Mouse (Mus musculus) bone marrow, adult 2 months (tissue): Measurements from ENCODE around the gene Actn1. TPM values are rescaled to one million over a fixed set of nuclear protein-coding genes. Genes with fewer than 3 reads are reported as not detected.

Source experiments
- H3K27ac ChIP-seq: fragments of 200-500 bp; 2 replicates; pipeline ENCODE4 v1.5.1; 2012; ENCODE audit warnings: low read depth, mild to moderate bottlenecking, control low read depth, inconsistent platforms, low read length; ENCODE audit not compliant: control insufficient read depth, poor library complexity, insufficient read depth
- H3K4me1 ChIP-seq: fragments of 200-500 bp; 2 replicates; pipeline ENCODE4 v1.6.1; 2011; ENCODE audit warnings: low read length; ENCODE audit not compliant: control insufficient read depth, insufficient read depth
- H3K4me3 ChIP-seq: fragments of 200-500 bp; replicated peaks from 2 replicates; pipeline ENCODE3; 2011; ENCODE audit warnings: mild to moderate bottlenecking, low read depth, low read length, control low read depth; ENCODE audit not compliant: control insufficient read depth
- CTCF ChIP-seq: fragments of 200-500 bp; IDR thresholded peaks from 2 replicates; pipeline ENCODE4 v1.5.1; 2011; ENCODE audit warnings: low read length, control low read depth; ENCODE audit not compliant: control insufficient read depth, insufficient read depth
- POLR2A ChIP-seq: fragments of 200-500 bp; IDR thresholded peaks from 2 replicates; pipeline ENCODE4 v1.6.1; 2011; ENCODE audit warnings: low read depth, mild to moderate bottlenecking, control low read depth, low read length, borderline replicate concordance; ENCODE audit not compliant: control insufficient read depth
- WGBS: fragments of 180-500 bp; shearing (Covaris S2); methylation state at CpG from one replicate; pipeline ENCODE4 v1.1.7; 2018; 5-methylcytosine and 5-hydroxymethylcytosine counted together
- polyA plus RNA-seq: library from polyadenylated mRNA; stranded (reverse); fragments of >200 nt; gene quantifications from 2 replicates; pipeline ENCODE4 v1.2.4, GENCODE M21; 2011; ENCODE audit warnings: low replicate concordance; ENCODE audit not compliant: missing spikeins, insufficient read depth, insufficient read length

Actn1 gene
- 29.7 and 70.6 TPM in 2 replicates for polyA plus RNA-seq

DNA sequence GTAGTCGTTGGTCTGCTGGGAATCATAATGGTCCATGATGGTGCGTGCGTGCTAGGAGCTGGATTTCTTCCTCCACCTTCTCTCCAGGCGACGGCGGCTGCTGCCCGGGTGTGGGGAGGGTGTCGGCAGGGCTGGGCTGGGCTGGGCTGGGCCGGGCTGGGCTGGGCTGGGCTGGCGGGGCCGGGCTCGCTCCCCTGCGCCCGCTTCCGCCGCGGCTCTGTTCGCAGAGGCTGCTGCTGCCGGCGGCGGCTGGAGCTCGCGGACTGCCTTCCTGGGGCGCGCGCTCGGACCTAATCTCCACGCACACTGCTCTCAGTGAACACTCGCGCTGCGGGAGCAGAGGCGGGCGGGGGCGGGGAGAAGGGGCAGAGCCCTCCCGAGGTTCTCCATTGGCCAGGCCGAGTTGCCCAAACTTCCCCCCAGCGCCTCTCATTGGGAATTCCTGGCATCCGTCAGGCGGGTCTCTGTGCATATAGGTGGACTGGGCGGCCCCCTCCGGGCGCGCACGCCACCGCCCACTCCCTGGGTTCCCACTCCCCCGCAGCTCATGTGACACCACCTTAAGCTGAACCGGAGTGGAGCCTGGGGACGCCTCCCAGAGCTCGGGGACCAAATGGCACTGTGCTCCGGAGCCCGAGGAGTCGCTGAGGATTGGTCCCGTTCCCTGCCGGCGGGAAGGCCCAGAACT, at the start of gene Actn1:
Gene Actn1 (minus strand): TSS at position 316 of the 688 bp plus-strand sequence.
- H3K4me1 ChIP-seq: no peaks in the 10 kb centered on the region; the same call in 1 of the 2 replicates
- TF ChIP-seq CTCF (no peak), POLR2A (peak; percentile 50; the same call in 1 of the 2 replicates)
- WGBS: 1% methylated on average over 52 of the region's 55 CpGs
- peak within 1 kb of the TSS; percentile 99 for H3K4me3 ChIP-seq
- peak within 1 kb of the TSS; percentile 85 for H3K27ac ChIP-seq

GRCm38 (mm10) chr12:80307556-80307955, 47.4 kb upstream of the Actn1 start:
- WGBS: 80% methylated on average over 3 of the region's 3 CpGs
- H3K4me1 ChIP-seq: no peaks in the 10 kb centered on the region; the same call in 1 of the 2 replicates
- TF ChIP-seq POLR2A (no peak), CTCF (no peak)
- H3K4me3 ChIP-seq: no peak overlapping the region
- H3K27ac ChIP-seq: no peak overlapping the region

DNA sequence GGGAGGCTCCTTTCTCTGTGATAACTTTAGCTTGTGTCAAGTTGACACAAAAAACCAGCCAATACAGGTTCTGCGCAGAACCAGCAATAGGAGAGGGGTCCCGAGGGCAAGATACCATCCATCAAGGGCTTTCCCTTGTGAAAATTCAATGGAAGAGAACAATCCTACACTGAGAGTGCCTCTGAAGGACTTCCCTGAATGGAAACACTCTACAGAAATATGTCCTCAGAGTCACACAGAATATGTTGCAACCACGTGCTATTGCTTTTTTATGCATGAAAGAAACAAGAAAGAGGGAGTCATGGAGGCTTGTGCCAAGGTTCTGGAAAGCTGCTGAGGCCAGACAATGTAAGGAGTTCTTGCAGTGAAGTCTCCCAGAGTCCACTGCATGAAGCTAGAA, 44.3 kb upstream of the Actn1 start:
- 78% methylated on average over 3 of the region's 3 CpGs for WGBS
- TF ChIP-seq POLR2A: no peak
- no peak for TF ChIP-seq CTCF
- H3K27ac ChIP-seq: no peak overlapping the region

DNA sequence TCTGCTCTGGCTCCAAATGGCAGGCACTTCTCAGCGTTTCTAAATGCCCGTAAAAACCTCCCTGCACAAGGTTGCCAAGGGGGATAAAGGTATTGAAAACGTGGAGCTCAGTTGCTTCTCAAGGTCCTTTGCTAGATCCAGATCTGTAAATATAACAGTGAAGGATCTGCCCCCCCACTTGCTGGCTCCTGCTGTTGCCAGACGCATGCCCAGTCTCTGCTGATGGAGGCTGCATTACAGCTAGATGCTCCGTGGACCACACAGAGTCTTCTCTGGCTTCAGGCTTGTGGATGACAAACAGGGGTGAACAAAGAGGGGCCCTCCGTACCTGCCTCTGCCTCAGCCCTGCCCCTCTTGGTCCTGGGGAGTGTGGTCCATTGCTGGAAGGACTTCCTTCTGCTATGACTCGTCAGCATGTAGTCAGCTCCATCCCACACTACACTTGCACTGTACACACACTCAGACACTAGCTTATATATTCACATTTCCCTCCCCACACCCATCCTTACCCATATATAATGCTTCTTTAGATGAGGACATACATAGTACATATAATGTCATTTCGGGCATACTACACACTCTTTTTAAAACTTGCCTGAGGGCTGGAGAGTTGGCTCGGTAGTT, 40.8 kb upstream of the Actn1 start:
- TF ChIP-seq CTCF: no peak
- TF ChIP-seq POLR2A: no peak
- no peak overlapping the region for H3K4me3 ChIP-seq
- H3K27ac ChIP-seq: no peak overlapping the region
- 70% methylated on average over 9 of the region's 9 CpGs for WGBS
- H3K4me1 ChIP-seq: no peaks in the 10 kb centered on the region; the same call in 1 of the 2 replicates

More for the DNA sequence above, 44.3 kb upstream of the Actn1 start:
- H3K4me3 ChIP-seq: no peak overlapping the region
- no peaks in the 10 kb centered on the region; the same call in 1 of the 2 replicates for H3K4me1 ChIP-seq

- WGBS: 49% methylated on average over 6 of the region's 6 CpGs
- Histone ChIP-seq H3K4me1 (no peaks in the 10 kb centered on the region), H3K4me3 (no peak overlapping the region), H3K27ac (no peak overlapping the region)
- TF ChIP-seq POLR2A: no peak
- TF ChIP-seq CTCF: no peak
Observed at GRCm38 (mm10) chr12:80298714-80299113, 38.5 kb upstream of the Actn1 start.

DNA sequence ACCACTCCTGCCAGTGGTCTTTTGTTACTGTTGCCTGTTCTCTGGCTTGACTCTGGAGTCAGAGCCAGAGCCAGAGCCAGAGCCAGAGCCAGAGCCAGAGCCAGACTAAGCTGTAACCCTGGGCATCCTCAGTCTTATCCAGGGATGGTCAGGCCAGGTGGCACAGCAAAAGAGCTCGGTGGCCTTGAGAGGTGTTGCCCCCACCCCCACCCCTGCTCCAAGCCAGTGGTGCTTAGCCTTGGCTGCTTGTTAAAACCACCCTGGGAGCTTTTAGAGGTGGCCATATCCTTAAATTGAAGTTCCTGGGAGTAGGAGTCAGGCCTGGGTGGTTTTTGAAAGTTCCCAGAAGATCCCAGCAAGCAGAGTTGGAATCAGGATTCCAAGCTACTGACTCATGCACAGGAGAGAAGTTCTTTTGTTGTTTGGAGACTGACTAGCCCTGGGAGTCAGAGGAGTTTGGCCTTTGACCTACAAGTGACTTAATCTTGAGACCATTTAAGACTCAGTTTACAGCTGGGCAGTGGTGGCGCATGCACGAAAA, 31.8 kb upstream of the Actn1 start:
- Histone ChIP-seq H3K27ac (no peak overlapping the region), H3K4me1 (peaks cover 2% of the 10 kb centered on the region; the same call in 1 of the 2 replicates), H3K4me3 (no peak overlapping the region)
- WGBS: 88% methylated on average over 3 of the region's 3 CpGs
- TF ChIP-seq POLR2A: no peak
- TF ChIP-seq CTCF: no peak

- no peak for TF ChIP-seq CTCF
- no peak for TF ChIP-seq POLR2A
- Histone ChIP-seq H3K27ac (no peak overlapping the region), H3K4me3 (no peak overlapping the region), H3K4me1 (peaks cover 2% of the 10 kb centered on the region; the same call in 1 of the 2 replicates)
- WGBS: 87% methylated on average over 8 of the region's 8 CpGs
Observed at GRCm38 (mm10) chr12:80290964-80291363, 30.8 kb upstream of the Actn1 start.

- peak overlapping the region; percentile 32 for H3K27ac ChIP-seq
- TF ChIP-seq POLR2A: no peak
- TF ChIP-seq CTCF: no peak
- 70% methylated on average over 4 of the region's 4 CpGs for WGBS
- peaks cover 2% of the 10 kb centered on the region; the same call in 1 of the 2 replicates for H3K4me1 ChIP-seq
- H3K4me3 ChIP-seq: no peak overlapping the region
Observed at GRCm38 (mm10) chr12:80290483-80290882, 30.3 kb upstream of the Actn1 start.

DNA sequence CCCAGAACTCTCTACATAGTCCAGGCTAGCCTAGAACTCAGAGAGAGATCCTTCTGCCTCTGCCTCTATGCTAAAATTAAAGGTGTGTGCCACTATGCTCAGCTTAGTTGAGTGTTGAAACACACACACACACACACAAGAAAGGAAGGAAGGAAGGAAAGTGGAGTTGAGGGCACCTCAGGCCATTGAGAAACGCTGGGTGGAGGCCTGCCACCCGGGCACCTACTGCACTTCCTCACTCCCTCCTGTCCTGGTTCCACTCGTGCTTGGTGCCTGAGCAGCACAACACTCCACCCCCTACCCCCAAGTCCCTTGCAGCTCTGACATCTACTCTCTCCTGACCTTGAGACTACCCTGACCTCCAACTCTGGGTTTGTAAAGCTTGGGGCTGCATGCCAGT, 29.6 kb upstream of the Actn1 start:
- Histone ChIP-seq H3K4me1 (peaks cover 2% of the 10 kb centered on the region; the same call in 1 of the 2 replicates), H3K27ac (peak overlapping the region; percentile 75; the same call in 1 of the 2 replicates), H3K4me3 (no peak overlapping the region)
- peak; percentile 9; the same call in 1 of the 2 replicates for TF ChIP-seq CTCF
- no peak; the same call in 1 of the 2 replicates for TF ChIP-seq POLR2A
- 6% methylated on average over 3 of the region's 3 CpGs for WGBS
